Mouse (Mus musculus) frontal cortex, adult (tissue): ENCODE data around the gene Ctrc.

Source experiments
- ATAC-seq: cut with Nextera tagmentation; 2 replicates; pipeline ENCODE4 v1.9.2; 2017; ENCODE audit warnings: mild to moderate bottlenecking, moderate library complexity, mixed read lengths; ENCODE audit not compliant: low TSS enrichment

Ctrc gene

DNA sequence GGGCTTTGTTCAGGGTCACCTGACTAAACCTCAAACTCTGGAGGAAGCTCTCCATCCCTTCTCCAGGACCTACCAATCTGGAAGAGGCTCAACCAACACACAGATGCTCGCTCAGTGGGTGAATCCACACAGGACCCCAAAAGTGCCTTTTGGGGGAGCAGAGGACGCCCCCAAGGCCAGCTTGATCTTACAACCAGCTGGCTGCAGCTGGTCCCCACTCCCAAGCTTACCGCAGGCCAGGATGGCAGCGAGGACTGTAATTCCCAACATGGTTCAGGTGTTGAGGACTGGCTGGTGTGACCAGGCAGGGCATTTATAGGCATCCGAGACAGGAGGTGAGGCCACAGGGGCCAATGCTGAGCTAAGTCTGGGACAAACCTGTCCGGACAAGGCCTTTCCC, at the start of gene Ctrc:
TSS of gene Ctrc (minus strand) at position 361 of the 400 bp plus-strand sequence.
- ATAC-seq: no peak

DNA sequence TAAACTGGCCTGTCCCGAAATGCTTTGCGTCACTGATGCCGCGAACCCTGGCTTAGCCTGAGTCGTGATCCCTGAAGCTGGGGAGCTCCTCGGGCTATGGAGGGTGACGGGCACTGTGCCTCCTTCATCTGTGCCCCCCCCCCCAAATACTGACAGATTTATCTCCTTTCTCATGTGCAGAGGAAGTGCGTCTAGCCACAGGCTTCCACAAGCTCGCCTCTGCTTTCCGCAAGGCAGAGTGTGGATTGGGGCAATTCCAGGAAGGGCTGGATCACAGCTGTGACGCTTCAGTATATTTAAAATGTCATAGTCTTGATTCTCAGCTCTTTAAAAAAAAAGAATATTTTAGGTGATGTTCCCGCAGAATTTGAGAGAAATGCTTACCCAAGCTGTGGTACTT, 49.6 kb upstream of the Ctrc start:
- ATAC-seq: peak; percentile 67

DNA sequence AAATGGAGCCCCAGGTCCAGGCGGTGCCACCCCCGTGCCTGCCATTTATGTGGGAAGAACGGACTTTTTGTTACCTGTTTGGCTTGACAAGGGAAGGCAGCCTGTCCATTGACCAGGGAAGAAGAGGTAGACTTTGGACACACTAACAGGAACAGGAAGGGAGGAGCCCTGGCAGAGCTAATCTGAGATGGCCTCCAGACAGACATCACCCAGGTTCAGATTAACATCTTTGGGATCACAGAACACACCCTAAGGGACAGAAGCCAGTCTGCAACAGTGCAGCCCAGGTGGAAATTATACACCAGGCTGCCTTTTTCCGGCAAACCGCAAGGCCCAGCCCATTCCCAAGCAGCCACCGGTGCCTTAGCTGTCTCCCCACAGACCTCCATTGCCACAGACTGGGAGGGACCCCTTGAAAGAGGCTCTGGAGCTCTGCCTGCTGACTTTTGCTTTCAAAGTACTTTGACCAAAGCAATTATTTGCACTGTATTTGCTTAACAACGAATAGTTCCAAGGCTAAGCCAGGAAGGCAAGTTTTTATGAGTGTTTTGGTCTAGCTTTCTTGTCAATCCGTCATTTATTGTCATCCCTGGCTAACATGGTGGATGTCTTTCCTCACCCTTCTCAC, 47.1 kb upstream of the Ctrc start:
- ATAC-seq: no peak

DNA sequence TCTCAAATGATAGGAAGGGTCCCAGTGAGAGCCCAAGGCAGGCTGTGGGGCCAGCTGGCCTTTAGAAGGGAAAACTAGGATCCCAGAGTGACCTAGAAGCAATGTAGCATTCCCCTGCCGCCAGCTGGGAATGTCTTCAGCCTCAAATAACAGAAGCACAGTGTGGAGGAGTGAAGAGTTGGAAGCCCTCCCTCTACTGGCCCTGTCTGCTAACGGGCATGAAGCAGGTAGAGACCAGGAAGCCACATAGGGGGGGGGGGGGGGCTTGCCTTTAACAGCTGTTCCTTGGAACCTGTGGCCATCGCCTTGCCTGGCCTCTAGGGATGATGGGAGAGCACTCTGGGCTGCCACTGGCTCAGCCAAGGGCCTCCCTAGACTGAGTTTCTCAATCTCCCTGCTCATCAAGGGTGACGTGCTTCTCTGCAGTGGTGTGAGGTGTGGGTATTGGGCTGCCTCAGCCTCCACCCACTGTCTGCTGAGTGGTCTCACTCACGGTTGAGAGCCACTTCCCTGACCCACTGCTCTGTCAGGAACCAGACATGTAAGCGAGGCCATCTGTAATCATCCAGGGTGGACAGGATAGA, 40.3 kb upstream of the Ctrc start:
- peak; percentile 15; the same call in 1 of the 2 replicates for ATAC-seq

DNA sequence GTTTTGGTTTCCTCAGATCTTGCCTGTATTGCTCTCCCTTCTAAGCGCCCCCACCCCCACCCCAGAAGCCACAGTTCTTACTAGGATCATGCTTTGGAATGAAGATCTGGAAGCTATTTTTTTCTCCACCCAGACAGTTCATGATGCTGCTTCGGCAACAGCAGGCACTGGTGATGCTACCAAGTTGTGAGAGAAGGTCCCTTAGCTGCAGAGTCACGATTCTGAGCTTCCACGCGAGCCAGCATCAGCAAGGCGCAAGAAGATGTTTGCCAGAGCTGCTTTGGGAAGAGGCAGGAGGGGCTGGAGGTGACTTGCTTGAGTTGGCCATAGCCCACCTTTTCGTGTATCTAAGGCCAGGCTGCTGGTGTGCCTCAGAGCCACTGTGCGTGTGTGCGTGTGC, 39.3 kb upstream of the Ctrc start:
- ATAC-seq: peak; percentile 85

DNA sequence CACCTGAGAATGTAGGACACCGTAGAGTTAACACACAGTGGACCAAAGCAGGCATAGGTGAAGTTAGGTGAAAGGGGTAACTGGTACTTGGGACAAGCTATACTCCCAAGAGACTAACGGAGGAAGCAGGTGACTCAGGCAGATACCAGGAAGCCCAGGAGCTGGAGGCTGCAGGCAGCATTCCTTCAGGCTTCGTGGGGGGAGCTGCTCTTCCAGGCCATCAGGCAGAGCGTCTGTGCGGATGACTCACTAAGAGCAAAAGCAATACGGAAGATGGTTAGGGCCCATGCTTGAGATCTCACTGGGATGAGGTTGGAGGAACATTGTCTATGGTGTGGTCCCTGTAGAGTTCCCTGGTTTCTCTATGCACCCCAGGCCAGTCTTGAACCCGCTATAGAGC, 36.7 kb upstream of the Ctrc start:
- ATAC-seq: peak; percentile 35

DNA sequence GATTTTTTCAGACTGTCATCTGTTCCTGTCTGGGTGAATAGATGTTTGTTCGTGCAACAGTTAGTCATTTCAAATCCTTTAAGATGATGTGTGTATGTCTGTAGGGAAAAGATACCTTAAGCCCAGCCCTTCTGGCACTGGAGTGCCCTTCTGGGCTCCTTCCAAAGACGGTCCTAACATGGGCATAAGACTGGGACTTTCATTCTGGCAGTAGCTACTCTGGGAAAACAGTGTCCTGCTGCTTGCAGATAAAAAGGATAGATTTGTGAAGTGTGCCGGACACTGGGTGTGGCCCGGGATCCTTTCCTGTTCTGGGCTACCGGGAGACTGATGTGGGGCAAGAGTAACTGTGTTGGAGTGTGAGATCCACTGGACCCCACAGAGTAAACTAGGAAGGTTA, 35.8 kb upstream of the Ctrc start:
- ATAC-seq: no peak

DNA sequence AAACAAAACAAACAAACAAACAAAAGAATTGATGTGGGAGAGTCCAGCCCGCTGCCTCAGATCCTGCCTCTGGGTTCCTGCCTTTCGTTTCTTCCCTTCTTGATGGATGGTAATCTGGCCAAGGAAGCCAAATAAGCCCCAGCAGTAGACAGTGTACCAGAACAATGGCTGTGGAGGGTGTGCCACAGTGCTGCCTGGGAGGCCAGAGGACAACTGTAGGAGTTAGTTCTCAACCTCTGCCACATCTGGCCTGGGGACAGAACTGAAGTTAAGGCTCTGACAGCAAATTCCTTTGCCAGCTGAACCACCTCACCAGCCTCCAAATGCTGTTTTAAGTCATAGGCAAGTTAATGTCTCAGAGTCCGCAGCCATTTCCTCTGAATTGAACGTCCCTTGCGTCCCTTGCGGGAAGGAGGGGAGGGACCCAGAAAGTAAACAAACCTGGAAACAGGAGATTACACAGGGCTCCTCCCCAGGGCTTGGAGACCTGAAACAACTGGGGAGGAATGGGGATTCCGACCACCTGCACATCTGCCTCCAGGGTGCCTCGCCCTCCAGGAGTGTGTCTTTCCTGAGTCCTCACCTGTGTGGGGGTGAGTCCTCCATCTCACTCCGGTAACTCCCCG, 35.2 kb upstream of the Ctrc start:
- no peak for ATAC-seq

DNA sequence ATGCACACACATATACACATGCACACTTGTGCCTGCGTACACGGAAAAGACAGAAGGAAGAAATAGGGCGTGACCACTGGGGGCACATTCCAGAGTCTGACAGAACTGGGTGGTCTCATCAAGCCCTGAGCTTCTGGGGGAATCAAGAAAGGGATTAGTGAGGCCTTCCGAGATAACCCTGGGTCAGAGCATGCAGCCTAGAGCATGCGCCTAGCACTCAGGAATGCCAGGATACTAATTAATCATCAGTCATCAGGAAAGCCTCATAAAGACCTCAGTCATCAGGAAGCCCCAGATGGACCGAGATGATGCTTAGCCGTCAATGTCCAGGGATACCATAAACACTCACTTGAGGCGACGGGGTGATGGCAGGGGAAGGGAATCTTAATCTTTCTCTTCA, 33.7 kb upstream of the Ctrc start:
- ATAC-seq: no peak

DNA sequence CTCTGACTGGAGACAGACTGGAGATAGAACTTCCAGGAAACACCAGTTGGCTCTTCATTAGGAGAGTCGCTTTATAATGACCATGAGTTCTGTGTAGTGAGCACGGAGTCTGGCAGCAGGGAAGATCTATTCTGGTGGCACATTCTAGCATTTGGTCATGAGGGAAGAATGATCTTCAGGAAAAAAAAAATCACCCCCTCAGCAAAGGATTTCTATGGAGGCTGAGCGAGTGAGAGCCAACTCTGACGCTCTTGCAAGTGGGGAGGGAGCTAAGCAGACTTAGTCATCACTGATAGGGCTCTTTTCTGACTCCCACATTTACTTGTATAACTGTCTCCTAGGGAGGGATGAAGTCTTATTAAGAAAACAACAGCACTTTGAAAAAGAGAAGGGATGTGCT, 32.9 kb upstream of the Ctrc start:
- ATAC-seq: peak; percentile 70

DNA sequence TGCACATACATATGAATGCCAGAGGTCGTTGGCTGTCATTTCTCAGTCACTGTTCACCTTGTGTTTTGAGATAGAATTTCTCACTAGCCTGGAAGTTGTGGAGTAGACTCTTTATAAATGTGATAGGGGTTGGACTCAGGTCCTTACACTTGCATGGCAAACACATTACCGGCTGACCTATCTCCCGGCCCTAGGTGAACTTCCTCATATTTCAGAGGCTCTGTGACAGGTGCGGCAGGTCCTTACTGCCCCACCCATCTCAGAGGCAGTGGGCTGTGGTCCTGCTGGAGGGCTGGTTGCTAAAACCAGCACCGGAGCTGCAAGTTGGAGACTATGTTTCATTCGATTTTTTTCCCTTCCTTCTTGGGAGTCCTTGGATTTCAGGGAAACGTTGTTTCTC, 32.5 kb upstream of the Ctrc start:
- ATAC-seq: no peak

DNA sequence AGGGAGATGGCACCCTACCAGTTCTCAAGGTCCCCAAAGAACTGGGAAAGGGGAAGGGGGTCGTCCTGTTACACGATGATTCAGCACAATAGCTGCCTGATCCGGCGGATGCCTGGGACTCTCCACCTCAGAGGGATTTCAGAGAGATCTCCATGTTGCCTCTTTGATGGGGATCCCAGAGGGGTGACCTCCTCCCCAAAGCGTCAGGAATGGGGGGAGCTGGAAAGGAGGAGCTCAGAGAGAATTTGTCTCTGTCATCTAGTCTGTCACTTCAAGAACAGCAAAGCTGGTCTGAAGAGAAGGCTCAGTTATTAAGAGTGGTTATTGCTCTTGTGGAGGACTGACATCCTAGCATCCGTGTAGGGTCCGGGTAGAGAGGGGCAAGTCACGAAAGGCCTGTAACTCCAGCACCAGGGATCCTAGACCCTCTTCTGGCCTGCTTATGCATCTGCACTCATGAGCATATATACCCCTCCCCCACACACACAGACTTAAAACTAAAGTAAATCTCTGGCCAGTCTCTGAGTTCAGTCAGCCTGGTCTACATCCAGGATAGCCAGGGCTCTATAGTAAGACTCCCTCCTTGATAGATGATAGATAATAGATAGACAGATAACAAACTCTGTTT, 29.4 kb upstream of the Ctrc start:
- ATAC-seq: no peak

DNA sequence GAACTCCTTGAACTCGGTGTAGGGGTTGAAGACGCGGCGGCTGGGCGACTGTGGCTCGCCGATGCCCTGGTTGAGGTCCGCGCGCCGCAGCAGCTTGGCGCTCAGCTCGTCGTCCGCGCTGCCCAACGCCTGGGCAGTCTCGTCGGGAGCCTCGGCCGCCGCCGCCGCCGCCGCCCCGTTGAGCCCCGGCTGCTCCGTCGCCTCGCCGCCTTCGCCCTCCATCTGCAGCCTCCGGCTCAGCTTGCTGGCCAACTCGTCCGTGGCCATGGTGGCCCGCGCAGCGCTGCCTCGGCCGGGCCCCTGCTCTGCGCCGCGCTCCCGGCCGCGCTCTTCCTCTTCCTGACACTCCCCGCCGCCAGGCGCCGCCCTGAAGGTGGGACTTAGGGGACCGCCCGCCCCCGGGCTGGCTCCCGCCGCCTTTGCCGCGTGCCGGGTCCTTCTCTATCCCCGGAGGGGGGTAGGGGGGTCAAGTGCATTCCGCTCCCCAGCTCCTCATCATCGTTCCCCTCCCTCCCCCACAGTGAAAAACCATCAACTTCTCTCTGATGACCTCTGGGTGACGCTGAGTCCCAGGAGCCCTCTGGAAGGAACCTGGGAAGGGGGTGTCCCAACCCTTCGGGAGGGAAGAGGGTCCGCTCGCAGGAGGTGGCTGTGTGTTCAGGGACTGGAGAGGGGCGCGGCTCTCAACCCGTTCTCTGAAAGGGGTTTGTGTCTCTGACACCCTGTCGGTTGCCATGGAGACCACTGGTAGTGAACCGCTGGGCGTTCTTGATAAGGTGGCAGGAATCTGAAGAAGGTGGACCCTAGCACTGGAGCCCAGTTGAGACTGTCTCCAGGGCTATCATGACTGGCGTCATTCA, 28.7 kb upstream of the Ctrc start, which contains the start of gene Efhd2:
TSS of gene Efhd2 (minus strand) at position 320 of the 860 bp plus-strand sequence.
- peak; percentile 60 for ATAC-seq

DNA sequence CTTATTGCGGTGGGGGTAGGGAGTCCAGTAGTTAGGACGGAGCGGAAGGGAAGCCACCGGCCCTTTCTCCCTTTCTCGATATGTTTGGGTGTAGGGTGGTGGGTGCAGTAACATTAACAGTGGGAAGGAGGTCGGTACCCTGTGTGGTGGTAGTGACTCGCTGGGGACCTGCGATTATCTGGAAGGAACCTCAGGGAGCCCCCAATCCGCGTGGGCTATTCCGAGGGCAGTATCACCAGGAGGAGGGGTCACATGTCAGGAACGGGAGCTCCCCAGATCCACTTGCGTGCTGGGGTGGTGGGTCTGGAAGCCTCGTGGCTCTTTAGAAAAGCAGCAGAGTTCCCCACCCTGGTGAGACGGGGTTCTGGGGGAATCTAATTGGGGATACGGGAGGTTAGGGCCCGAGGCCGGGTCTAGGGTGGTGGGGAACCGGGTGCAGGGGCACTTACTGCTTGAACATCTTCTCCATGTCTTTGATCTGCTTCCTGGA, 28.0 kb upstream of the Ctrc start:
- no peak for ATAC-seq

DNA sequence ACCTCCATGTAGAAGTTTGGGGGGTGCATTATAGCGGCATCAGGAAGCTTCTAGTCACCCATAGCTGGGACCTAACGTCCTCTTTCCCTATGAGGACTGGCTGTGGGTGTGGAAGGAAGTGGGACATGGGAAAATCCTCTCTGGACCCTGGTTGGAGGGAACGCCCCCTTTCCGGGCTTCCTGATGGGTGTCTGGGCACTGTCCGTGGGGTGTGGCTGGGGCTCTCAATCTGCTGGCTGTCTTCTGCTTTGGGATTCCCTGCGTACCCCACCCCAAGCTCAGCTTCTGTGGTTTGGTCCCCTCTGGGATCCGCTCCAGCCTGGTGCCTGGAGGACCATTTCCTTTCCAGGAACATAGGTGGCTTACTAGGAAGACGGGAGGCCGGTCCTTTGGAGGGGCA, 26.8 kb upstream of the Ctrc start:
- ATAC-seq: no peak

DNA sequence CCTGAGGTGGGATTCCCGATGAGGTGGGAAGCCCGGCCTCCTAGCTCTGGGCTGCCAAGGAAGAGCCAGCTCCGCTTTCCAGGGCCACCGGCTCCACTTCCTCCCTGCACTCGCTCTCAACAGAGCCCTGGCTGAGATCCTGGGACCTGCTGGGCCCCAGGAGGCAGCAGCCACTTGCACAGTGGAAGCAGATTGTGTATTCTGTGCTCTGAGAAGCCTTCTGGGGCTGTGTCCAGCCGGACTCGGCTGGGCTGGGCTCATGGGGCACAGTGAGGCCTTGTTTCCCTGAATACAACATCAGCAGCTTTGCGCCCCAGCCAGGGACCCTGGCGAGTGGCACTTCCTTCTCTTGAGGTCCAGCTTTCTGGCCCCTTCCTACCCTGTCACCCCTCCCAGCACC, 25.8 kb upstream of the Ctrc start:
- peak; percentile 25 for ATAC-seq

DNA sequence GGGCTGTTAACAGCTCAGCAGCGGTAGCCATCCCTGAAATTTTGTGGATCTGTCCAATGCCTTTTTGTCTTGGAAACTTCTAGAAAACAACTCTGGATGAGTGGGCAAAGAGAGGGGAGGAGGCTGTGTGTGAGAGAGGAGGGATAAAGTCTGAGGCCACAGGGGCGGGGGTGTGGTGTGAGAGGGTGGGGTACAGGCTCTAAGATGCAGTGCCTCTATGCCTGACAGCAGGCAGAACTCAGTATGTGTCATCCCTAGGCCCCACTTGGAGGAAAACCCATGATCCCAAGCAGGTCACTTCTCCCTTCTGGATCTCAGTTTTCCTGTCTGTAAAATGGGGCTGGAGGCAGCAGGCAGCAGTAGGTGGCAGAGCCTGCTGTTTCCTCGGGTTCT, 25.2 kb upstream of the Ctrc start:
- ATAC-seq: no peak

DNA sequence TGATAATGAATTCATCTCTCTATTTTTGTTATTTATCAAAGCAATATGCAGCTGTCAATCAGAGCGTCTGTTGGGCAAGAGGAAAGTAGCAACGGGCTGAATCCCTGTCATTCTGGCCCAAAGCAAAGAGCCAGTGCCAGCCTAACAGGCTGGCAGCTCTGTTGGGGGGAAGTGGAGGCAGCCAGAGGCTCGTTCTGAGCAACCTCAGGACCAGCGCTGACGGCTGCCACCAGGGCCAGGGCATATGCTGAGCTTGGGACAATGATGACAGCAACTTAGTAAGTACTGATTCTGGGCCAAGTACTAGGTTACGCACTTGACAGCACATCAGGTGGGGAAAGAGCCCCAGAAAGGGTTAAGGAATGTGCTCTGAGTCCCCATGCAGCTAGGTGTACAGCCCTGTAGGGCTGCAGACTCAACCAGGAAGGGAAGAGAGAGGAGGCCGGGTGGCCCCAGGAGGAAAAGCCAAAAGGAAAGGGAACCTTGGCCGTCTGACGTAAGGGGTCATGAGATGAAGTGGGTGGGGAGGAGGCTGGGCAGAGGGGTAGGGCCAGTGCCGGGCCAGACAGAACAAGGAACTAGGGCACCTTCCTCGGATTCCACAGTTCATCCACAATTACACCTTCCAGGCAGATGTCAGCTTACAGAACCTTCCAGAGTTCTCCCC, 24.6 kb upstream of the Ctrc start:
- no peak for ATAC-seq

DNA sequence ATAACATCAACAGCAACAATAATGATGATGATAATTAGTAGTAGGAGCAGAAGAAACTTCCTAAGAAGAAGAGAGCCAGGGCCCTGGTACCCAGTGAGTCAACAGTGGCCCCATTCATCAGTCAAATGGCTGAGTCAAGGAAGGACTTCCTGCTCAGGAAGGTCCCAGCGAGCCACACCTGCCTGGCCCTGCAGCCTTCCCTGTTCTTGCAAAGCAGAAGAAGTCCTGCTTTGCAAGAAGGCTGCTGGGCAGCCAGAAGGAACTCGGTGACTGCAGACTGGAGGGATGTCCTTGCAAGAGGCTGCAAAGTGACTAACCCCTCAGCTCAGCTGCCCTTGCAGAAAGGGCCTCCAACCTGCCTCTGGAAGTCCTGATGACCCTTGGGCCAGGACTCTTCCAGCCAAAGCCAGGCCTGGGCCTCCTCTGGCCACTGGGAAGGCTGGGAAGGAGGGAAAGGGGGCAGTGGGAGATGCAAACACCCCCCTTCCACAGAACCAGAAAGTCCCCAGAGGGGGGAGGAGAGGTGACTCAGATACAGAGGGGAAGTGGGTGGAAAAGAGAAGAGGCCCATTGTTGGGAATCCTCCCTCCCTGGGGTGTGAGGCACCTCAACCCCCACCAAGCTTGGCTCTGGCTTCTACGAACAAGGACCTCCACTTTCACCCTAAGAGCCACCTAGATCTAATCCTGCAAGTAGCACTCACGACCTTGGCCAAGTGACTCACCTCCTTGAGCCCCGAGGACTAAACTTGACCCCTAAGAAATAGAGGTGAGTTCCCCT, 23.5 kb upstream of the Ctrc start:
- no peak for ATAC-seq

DNA sequence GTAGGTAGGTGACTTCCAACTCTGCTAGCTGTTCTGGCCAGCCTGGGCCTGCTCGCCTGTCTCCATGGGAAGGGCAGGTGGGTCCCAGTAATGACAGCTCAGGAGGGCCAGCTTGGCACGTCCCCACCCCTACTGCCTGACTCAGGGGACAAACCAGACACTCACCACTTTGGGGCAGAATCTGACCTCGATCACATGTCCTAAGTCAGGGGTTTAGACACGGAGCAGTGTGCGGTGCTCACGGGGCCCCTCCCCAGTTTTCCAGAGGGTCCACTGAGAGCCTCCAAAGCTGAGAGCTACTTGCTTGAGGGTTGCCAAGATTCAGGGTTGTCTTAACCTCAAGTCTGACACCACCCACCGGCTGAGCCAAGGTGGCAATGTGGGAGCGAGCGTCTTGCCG, 21.9 kb upstream of the Ctrc start:
- no peak for ATAC-seq

DNA sequence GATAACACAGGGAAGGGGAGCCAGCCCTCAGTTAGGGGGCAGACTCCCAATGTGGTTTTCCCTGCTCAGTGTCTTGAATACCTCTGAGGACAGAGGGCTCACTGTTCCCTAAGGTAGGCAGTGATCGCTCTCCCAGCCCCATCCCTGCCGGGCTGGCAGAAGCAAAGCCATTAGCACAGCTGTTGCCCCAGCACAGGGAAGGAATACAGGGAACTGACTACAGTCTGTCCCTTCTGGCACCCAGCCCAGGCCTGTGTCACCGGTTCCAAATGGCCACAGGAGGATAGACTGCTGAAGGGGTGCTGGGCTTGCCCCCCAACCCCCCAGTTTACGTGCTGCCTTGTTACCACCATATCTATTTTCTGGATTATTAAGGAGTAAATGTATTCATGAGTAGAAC, 21.3 kb upstream of the Ctrc start:
- 0 out of 2 replicates have a peak, but pooled peaks have one; percentile 13 for ATAC-seq
